Mouse (Mus musculus): Measurements from ENCODE around the gene Cep57l1.

Gene Cep57l1

GRCm38 (mm10) chr10:41737245-41737644 is 72.4 kb downstream of the Cep57l1 start:
- no peak for DNase-seq (ENCODE audit: low spot score in 2 of 2)

- DNase-seq (ENCODE audit: low spot score in 2 of 2): no peak
Observed at GRCm38 (mm10) chr10:41735398-41735797, 74.3 kb downstream of the Cep57l1 start.

- DNase-seq (ENCODE audit: low spot score in 2 of 2): no peak
Observed at GRCm38 (mm10) chr10:41733214-41733613, 76.5 kb downstream of the Cep57l1 start.

GRCm38 (mm10) chr10:41731932-41732331 is 77.7 kb downstream of the Cep57l1 start:
- no peak for DNase-seq (ENCODE audit: low spot score in 2 of 2)

GRCm38 (mm10) chr10:41730746-41731145 is 78.9 kb downstream of the Cep57l1 start:
- DNase-seq (ENCODE audit: low spot score in 2 of 2): no peak

GRCm38 (mm10) chr10:41726215-41726614 is 83.5 kb downstream of the Cep57l1 start:
- no peak for DNase-seq (ENCODE audit: low spot score in 2 of 2)

- DNase-seq (ENCODE audit: low spot score in 2 of 2): peak; percentile 6 to 8
Observed at GRCm38 (mm10) chr10:41719587-41719986, 90.1 kb downstream of the Cep57l1 start.

- DNase-seq (ENCODE audit: low spot score in 2 of 2): no peak
Observed at GRCm38 (mm10) chr10:41716029-41716897, 93.4 kb downstream of the Cep57l1 start, which contains the start of gene Ccdc162. Gene Ccdc162, minus strand, starts transcription at chr10:41716634.

- DNase-seq (ENCODE audit: low spot score in 2 of 2): no peak
Observed at GRCm38 (mm10) chr10:41715557-41715956, 94.1 kb downstream of the Cep57l1 start.

GRCm38 (mm10) chr10:41711467-41711866 is 98.2 kb downstream of the Cep57l1 start:
- DNase-seq (ENCODE audit: low spot score in 2 of 2): no peak

GRCm38 (mm10) chr10:41710773-41711172 is 98.9 kb downstream of the Cep57l1 start:
- peak in 1 of 2 experiments; percentile 23 for DNase-seq (ENCODE audit: low spot score in 2 of 2)

- DNase-seq (ENCODE audit: low spot score in 2 of 2): no peak
Observed at GRCm38 (mm10) chr10:41709341-41709740, 100.3 kb downstream of the Cep57l1 start.

- no peak for DNase-seq (ENCODE audit: low spot score in 2 of 2)
Observed at GRCm38 (mm10) chr10:41699669-41700068, 110.0 kb downstream of the Cep57l1 start.

GRCm38 (mm10) chr10:41697040-41697439 is 112.6 kb downstream of the Cep57l1 start:
- no peak for DNase-seq (ENCODE audit: low spot score in 2 of 2)

GRCm38 (mm10) chr10:41690978-41691377 is 118.7 kb downstream of the Cep57l1 start:
- no peak for DNase-seq (ENCODE audit: low spot score in 2 of 2)

- DNase-seq (ENCODE audit: low spot score in 2 of 2): peak in 1 of 2 experiments; percentile 57
Observed at GRCm38 (mm10) chr10:41689941-41690887, 119.5 kb downstream of the Cep57l1 start.

GRCm38 (mm10) chr10:41684548-41684996 is 125.1 kb downstream of the Cep57l1 start:
- DNase-seq (ENCODE audit: low spot score in 2 of 2): no peak

GRCm38 (mm10) chr10:41682546-41683393 is 126.9 kb downstream of the Cep57l1 start:
- DNase-seq (ENCODE audit: low spot score in 2 of 2): peak; percentile 39 to 90

GRCm38 (mm10) chr10:41678746-41679360 is 130.8 kb downstream of the Cep57l1 start:
- DNase-seq (ENCODE audit: low spot score in 2 of 2): peak; percentile 72 to 85

GRCm38 (mm10) chr10:41677396-41677795 is 132.3 kb downstream of the Cep57l1 start:
- DNase-seq (ENCODE audit: low spot score in 2 of 2): no peak

GRCm38 (mm10) chr10:41676661-41677061 is 133.0 kb downstream of the Cep57l1 start:
- DNase-seq (ENCODE audit: low spot score in 2 of 2): no peak
